Mouse (Mus musculus) bone marrow macrophage, adult 2 months (primary cell): ENCODE results near the gene Megf11.

Experiments used
- CTCF ChIP-seq: IDR thresholded peaks from 2 replicates; pipeline ENCODE4 v1.5.1; 2012; ENCODE audit warnings: low read depth, mild to moderate bottlenecking, low read length, moderate library complexity
- POLR2A ChIP-seq: IDR thresholded peaks from 2 replicates; pipeline ENCODE4 v1.6.1; 2012; ENCODE audit warnings: mild to moderate bottlenecking, low read depth, low read length, borderline replicate concordance

DNA sequence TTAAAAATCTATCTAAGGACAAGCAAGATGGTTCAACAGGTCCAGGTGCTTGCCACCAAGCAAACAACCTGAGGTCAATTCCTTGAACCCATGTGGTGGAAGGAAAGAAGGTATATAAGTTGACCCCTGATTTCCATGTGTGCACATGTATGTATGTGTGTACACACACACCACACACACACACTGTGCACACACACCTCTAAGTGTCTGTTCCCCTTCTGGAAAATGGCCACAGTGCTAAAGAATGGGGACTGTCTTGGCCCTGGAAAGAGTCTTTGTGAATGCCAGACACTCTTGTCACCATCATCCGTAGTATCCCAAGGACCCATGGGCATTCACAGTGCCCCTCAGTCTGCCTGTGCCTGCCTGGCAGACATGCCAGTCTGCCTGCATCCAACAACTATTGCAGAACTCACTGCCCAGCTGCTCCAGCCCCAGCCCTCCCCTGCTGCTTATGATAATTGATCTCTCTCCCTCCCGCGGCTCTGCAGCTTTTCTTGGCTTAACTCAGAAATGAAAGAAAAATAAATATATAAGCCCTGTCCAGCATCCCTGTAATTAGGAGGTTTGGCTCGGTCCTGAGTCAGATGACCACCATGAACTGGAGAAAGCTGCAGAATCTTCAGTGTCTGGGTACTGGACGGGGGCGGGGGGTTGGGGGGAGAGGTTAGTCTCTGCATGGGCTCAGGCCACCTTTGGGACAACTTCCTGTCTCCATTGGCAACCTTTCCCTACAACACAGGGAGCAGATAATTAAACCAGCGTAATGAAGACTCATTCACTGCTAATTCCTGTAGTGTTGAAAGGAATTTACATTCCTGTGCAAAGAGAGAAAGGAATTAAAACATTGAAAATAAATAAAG, 226.9 kb downstream of the Megf11 start:
- no peak for TF ChIP-seq CTCF
- TF ChIP-seq POLR2A: no peak
